Mouse (Mus musculus): ENCODE measurements at regions not wholly inside any gene's neighbourhood (a gene's known extent, or its start where the extent isn't known, plus 50 kb on each side); places are given as distances from the start of the nearest gene placed in this dataset.

DNA sequence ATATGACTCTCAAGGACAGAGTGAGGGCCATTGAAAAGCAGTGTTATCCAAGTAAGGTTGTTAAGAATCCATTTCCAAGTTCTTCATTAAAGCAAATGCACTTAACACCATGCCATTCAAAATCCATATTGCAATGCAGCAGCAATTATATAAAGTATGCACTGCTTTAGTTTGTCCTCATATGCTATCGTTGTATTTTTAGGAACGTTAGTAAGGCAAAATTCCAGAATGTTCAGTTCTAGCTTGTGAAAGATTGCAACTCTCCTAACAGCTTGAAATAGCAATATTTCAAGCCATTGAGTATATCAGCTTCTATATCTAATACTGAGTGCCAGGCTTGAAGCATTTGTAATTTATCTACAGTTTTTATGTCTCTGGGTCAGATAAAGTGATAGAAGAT, 1011.9 kb upstream of the Cdh9 start:
- Histone ChIP-seq H3K27ac (no peak overlapping the region), H3K9me3 (replicated peaks) (no peaks in the 10 kb centered on the region), H3K27me3 (no peaks in the 10 kb centered on the region), H3K36me3 (no peaks in the 10 kb centered on the region), H3K4me3 (no peak overlapping the region), H3K4me2 (replicated peaks) (no peak overlapping the region), H3K9ac (no peak overlapping the region), H3K4me1 (no peaks in the 10 kb centered on the region)
- no peak for ATAC-seq (ENCODE audit: low FRiP score)
- 93% methylated on average over 2 of the region's 2 CpGs for WGBS

DNA sequence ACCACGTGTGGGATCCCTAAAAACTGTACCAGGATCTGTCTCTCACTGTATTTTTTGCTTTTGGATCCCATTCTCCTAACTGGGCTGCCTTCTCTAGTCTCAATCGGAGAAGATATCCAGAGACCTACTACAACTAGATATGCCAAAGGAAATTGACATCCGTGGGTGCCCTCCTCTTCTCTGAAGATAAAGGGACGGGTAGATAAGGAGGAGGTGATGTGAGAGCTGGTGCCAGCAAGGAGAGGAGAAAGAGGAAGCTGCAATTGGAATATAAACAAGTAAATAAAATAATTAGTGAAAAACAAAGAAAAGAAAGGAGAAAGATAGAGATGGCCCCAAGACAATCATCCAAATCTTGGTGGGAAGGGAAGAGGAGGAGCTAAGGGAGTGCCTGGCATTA, 986.6 kb upstream of the Cdh9 start:
- H3K4me2 ChIP-seq (replicated peaks), result no peak overlapping the region
- WGBS, result 83% methylated on average over 4 of the region's 4 CpGs
- no peak overlapping the region for H3K9ac ChIP-seq
- H3K27me3 ChIP-seq, result no peaks in the 10 kb centered on the region
- no peak for ATAC-seq (ENCODE audit: low FRiP score)
- H3K36me3 ChIP-seq, result no peaks in the 10 kb centered on the region
- no peak overlapping the region for H3K4me3 ChIP-seq
- H3K27ac ChIP-seq, result no peak overlapping the region
- H3K4me1 ChIP-seq, result no peaks in the 10 kb centered on the region
- H3K9me3 ChIP-seq (replicated peaks), result no peaks in the 10 kb centered on the region

- no peaks in the 10 kb centered on the region for H3K27me3 ChIP-seq
- no peak overlapping the region for H3K4me2 ChIP-seq (replicated peaks)
- no peaks in the 10 kb centered on the region for H3K9me3 ChIP-seq (replicated peaks)
- no peak for ATAC-seq (ENCODE audit: low FRiP score)
- H3K36me3 ChIP-seq, result no peaks in the 10 kb centered on the region
- H3K27ac ChIP-seq, result no peak overlapping the region
- no peak overlapping the region for H3K4me3 ChIP-seq
- H3K9ac ChIP-seq, result no peak overlapping the region
- H3K4me1 ChIP-seq, result no peaks in the 10 kb centered on the region
- WGBS, result 81% methylated on average over 5 of the region's 5 CpGs
Measured at GRCm38 (mm10) chr15:15743011-15743410, 985.5 kb upstream of the Cdh9 start.

Data from hindbrain, embryonic 12.5 days (tissue).